ENCODE assay signal across 5 mouse cellular contexts in the genomic region with DNA sequence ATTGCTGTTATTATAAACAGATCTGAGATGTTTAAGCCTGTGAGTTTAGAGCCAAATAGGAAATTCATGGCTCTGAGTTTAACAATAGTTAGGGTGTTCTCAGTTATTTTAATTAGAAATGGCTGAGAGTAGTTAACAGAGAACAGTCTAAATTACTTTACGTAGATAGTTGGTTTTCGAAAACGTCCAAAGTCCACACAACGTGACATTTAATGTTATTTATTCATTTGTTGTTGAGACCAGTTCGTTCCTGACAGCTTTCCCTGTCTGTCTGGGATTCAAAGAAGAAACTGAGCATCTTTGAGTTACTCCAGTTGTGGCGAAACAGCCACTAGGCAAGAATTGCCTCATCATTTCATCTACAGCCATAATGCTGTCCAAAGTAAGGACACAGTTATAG. TPM values are rescaled to one million over a fixed set of nuclear protein-coding genes. Genes with fewer than 3 reads are reported as not detected.
"Had no signal": no experiment of that assay in that cellular context is flagged by ENCODE, and none has a peak within 500 bp of the region (broad histone marks: within the 10 kb centered on the region; RNA-seq: fewer than 3 reads in every experiment).

No protein-coding gene starts in this region.

RNA-seq across cellular contexts. Expression of gene Cldn15, which starts 26.4 kb away (rescaled TPM):
- total RNA-seq: left cerebral cortex, postnatal 10 days; left cerebral cortex, postnatal 25 days; left cerebral cortex, postnatal 36 days had no signal
- polyA plus RNA-seq: macrophage; neural tube, embryonic 11.5 days had no signal
